Mouse (Mus musculus) testis, adult 2 months (tissue): Measurements from ENCODE around the gene Arfip1. TPM values are rescaled to one million over a fixed set of nuclear protein-coding genes. Genes with fewer than 3 reads are reported as not detected.

Experiments used
- H3K27ac ChIP-seq: fragments of 200-500 bp; 2 replicates; pipeline ENCODE4 v1.5.1; 2012; ENCODE audit warnings: low read depth, low read length; ENCODE audit not compliant: control insufficient read depth, insufficient read depth
- H3K27me3 ChIP-seq: fragments of 200-500 bp; 2 replicates; pipeline ENCODE4 v1.6.1; 2012; ENCODE audit warnings: mild to moderate bottlenecking, low read length, moderate library complexity; ENCODE audit not compliant: control insufficient read depth, insufficient read depth
- H3K36me3 ChIP-seq: fragments of 200-500 bp; 2 replicates; pipeline ENCODE4 v1.6.1; 2012; ENCODE audit warnings: mild to moderate bottlenecking, low read length; ENCODE audit not compliant: control insufficient read depth, insufficient read depth
- H3K4me1 ChIP-seq: fragments of 200-500 bp; 2 replicates; pipeline ENCODE4 v1.6.1; 2012; ENCODE audit warnings: low read length; ENCODE audit not compliant: control insufficient read depth, insufficient read depth
- H3K4me3 ChIP-seq: fragments of 200-500 bp; 2 replicates; pipeline ENCODE4 v1.5.1; 2012; ENCODE audit warnings: low read depth, mild to moderate bottlenecking, low read length, moderate library complexity, mixed read lengths; ENCODE audit not compliant: control insufficient read depth
- CTCF ChIP-seq: fragments of 200-500 bp; IDR thresholded peaks from 2 replicates; pipeline ENCODE4 v1.5.1; 2012; ENCODE audit warnings: low read depth, mild to moderate bottlenecking, inconsistent platforms, low read length, moderate library complexity; ENCODE audit not compliant: control insufficient read depth, insufficient read depth, insufficient replicate concordance
- POLR2A ChIP-seq: fragments of 200-500 bp; IDR thresholded peaks from 2 replicates; pipeline ENCODE4 v1.6.1; 2012; ENCODE audit warnings: low read depth, mild to moderate bottlenecking, inconsistent platforms, low read length, moderate library complexity; ENCODE audit not compliant: control insufficient read depth
- polyA plus RNA-seq: library from polyadenylated mRNA; depleted of rRNA; stranded (reverse); fragments of >200 nt; gene quantifications from 2 replicates; pipeline ENCODE4 v1.2.3, GENCODE M21; 2012

Arfip1 gene
- polyA plus RNA-seq, 1 experiment = 2.6 TPM

- Histone ChIP-seq H3K4me1 (no peaks in the 10 kb centered on the region; the same call in 1 of the 2 replicates), H3K36me3 (no peaks in the 10 kb centered on the region), H3K27me3 (no peaks in the 10 kb centered on the region), H3K4me3 (no peak overlapping the region), H3K27ac (no peak overlapping the region)
- no peak for TF ChIP-seq CTCF
- no peak for TF ChIP-seq POLR2A
These were observed 13.3 kb upstream of the Arfip1 start for GRCm38 (mm10) chr3:84595677-84596234.

DNA sequence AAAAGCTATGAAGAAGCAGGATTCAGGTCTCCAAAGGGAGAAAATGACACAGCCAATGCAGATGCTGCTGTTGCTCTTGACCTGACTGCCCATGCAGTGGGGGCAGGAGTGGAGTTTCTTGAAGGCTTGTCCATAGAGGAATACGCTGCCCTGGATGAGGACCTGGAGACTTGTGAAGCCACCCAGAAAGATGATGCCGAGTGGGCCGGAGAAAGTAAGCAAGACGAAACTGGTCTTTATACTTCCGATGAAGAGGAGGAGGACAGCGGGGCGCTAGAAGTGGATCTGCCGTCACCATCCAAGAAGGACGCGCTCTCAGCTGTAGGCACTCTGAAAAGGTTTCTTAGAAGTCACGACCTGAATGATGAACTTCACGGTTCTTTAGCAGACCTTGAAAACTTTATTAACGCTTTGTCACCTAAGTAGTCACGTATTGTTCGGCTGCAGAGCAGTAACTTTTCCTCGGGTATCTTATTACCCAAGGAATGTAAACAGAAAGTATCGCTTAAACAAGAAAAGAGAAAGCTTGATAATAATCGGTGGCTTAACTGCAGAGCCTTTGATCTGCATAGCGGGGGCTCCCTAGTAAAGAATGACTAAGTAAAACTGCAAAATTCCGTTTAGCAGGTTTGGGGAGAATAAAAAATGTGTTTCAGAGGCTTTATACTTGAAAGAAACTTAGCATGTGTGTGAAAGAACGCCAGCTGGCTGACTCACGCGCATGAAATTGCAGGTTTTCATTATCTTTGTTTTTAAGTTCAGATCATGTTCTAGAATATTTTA lies 12.7 kb upstream of the Arfip1 start:
- Histone ChIP-seq H3K36me3 (no peaks in the 10 kb centered on the region), H3K4me1 (no peaks in the 10 kb centered on the region; the same call in 1 of the 2 replicates), H3K4me3 (peak overlapping the region; percentile 39), H3K27me3 (no peaks in the 10 kb centered on the region), H3K27ac (no peak overlapping the region)
- TF ChIP-seq POLR2A (no peak), CTCF (no peak)

DNA sequence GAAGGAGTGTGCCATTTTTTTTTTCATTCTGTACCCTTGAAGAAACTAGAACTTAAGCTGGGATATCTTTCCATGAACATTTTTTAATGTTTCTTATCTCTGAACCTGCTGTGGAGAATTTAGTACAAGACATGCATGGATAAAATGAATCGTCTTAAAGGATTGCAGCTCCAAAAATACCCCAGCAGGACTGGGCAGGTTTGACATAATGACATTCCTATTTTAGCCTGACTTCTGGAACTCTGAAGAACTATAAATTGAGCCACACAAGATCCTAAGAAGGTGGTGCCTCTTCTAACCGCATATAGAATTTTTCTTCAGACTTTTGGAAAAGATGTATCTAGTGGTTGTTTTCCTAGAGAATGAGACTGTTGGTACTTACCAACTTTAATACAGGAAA lies 10.8 kb upstream of the Arfip1 start, which contains the start of gene Tigd4:
Gene Tigd4 (plus strand): TSS at position 301 of the 400 bp plus-strand sequence.
- H3K4me1 ChIP-seq = no peaks in the 10 kb centered on the region; the same call in 1 of the 2 replicates
- TF ChIP-seq POLR2A = no peak
- no peak for TF ChIP-seq CTCF
- H3K27ac ChIP-seq = no peak within 1 kb of the TSS
- no peaks in the 10 kb centered on the region for H3K36me3 ChIP-seq
- H3K4me3 ChIP-seq = peak within 1 kb of the TSS; percentile 10
- H3K27me3 ChIP-seq = no peaks in the 10 kb centered on the region

- TF ChIP-seq CTCF (no peak), POLR2A (no peak)
- H3K4me3 ChIP-seq = no peak overlapping the region
- no peaks in the 10 kb centered on the region for H3K27me3 ChIP-seq
- peaks cover 2% of the 10 kb centered on the region; the same call in 1 of the 2 replicates for H3K4me1 ChIP-seq
- H3K27ac ChIP-seq = no peak overlapping the region
- no peaks in the 10 kb centered on the region for H3K36me3 ChIP-seq
These were observed 4.3 kb upstream of the Arfip1 start for GRCm38 (mm10) chr3:84586736-84587135.

- Histone ChIP-seq H3K27ac (peak overlapping the region; percentile 98), H3K36me3 (no peaks in the 10 kb centered on the region), H3K4me1 (peaks cover 9% of the 10 kb centered on the region), H3K27me3 (no peaks in the 10 kb centered on the region), H3K4me3 (peak overlapping the region; percentile 100)
- TF ChIP-seq CTCF = no peak
- no peak for TF ChIP-seq POLR2A
These were observed 470 bp upstream of the Arfip1 start for GRCm38 (mm10) chr3:84582913-84583276.

DNA sequence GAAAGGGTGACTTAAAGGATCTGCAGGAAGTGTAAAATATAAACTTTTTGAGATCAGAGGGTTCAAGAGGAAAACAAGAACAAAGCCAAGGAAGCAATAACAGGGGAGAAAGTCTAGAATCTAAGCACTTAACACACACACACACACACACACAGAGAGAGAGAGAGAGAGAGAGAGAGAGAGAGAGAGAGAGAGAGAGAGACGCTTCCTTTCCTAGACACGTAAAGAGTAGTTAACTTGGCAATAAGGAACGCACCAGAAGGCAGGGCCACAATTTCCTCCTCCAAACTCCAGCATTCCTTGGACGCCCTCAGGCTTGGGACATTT lies 766 bp downstream of the Arfip1 start:
- Histone ChIP-seq H3K27ac (peak overlapping the region; percentile 88), H3K36me3 (no peaks in the 10 kb centered on the region), H3K4me1 (peaks cover 9% of the 10 kb centered on the region), H3K4me3 (peak overlapping the region; percentile 100), H3K27me3 (no peaks in the 10 kb centered on the region)
- TF ChIP-seq POLR2A (no peak), CTCF (no peak)

DNA sequence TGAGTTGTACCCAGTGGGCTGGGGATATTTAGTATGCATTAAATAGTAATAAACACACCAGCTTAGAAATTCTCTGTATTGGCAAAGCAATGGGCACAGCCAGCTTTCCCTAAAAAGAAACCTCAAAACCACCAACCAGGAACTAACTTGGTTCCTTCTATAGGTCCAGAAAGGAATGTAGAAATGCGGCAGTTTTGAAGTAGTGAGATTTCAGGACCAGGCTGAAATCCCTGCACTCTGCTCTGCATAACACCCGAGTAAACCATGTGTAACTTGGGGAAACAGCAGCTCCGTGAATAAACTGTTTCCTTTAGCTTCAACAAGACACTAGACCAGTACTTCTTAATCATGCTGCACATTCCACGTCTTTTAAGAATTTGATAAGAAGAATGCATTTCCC lies 1.7 kb downstream of the Arfip1 start:
- Histone ChIP-seq H3K27ac (no peak overlapping the region), H3K36me3 (no peaks in the 10 kb centered on the region), H3K4me1 (peaks cover 9% of the 10 kb centered on the region), H3K27me3 (no peaks in the 10 kb centered on the region), H3K4me3 (no peak overlapping the region)
- TF ChIP-seq POLR2A = no peak
- TF ChIP-seq CTCF = no peak
